In the genomic region with DNA sequence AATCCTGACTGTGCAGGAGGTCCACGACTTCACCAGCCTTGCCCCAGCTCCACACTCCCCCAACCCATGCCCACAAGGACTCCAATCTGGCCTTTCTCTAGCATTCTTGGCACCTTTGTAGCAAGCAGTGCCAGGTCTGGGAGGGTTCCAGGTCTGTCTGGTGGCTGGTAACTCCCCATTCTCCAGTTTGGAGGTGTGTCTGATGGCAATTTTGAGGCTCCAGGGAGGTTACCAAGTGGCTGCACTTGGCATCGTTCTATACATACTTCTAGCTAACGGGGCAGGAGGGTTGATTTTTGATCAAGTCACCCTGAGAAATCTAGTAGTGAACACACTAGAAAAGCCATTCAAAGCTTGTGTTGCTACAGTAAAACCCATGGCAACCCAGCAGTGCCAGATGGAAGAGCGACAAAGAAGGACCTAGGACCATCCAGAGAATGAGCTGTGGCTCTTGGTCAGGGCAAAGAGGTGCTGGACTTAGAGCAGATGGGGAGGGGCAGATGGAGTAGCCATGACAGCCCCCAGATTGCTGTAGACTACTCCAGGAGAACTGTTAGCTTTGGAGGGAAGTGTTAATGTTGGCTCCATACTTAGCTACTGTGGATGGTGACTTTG, we compare ENCODE assay signal across 10 mouse cellular contexts.
DNase-seq lines count a peak whose midpoint lies in the region; ATAC-seq lines count a peak whose summit lies in the region.
"Had no signal": no experiment of that assay in that cellular context is flagged by ENCODE, and none has a peak within 500 bp of the region (broad histone marks: within the 10 kb centered on the region; RNA-seq: fewer than 3 reads in every experiment).

No protein-coding gene starts in this region.

- no peaks in the 10 kb centered on the region for H3K9me3 ChIP-seq in forebrain, embryonic 13.5 days (replicated peaks)
- no peaks in the 10 kb centered on the region for H3K9me3 ChIP-seq in forebrain, embryonic 11.5 days (ENCODE audit: control insufficient read depth, low read length)
- H3K9me3 ChIP-seq in hindbrain, embryonic 13.5 days: no peaks in the 10 kb centered on the region
- H3K9me3 ChIP-seq in limb, embryonic 13.5 days: no peaks in the 10 kb centered on the region
- H3K9me3 ChIP-seq: embryonic facial prominence, embryonic 12.5 days; heart, embryonic 10.5 days had no signal

- no peak overlapping the region for H3K9ac ChIP-seq in forebrain, embryonic 13.5 days
- no peak overlapping the region for H3K9ac ChIP-seq in forebrain, embryonic 11.5 days (ENCODE audit: low read length)
- H3K9ac ChIP-seq in hindbrain, embryonic 13.5 days: no peak overlapping the region
- H3K9ac ChIP-seq in limb, embryonic 13.5 days: no peak overlapping the region
- H3K9ac ChIP-seq: embryonic facial prominence, embryonic 12.5 days had no signal

- WGBS in forebrain, embryonic 13.5 days: 69% methylated on average over 4 of the region's 4 CpGs
- WGBS in forebrain, embryonic 11.5 days: 81% methylated on average over 4 of the region's 4 CpGs
- 63% methylated on average over 4 of the region's 4 CpGs for WGBS in hindbrain, embryonic 13.5 days
- WGBS in limb, embryonic 13.5 days: 75% methylated on average over 4 of the region's 4 CpGs

- H3K4me1 ChIP-seq in forebrain, embryonic 13.5 days: peaks cover 40% of the 10 kb centered on the region
- peaks cover 16% of the 10 kb centered on the region for H3K4me1 ChIP-seq in forebrain, embryonic 11.5 days (replicated peaks; ENCODE audit: control insufficient read depth, insufficient read depth, low read length)
- peaks cover 40% of the 10 kb centered on the region for H3K4me1 ChIP-seq in hindbrain, embryonic 13.5 days (replicated peaks)
- H3K4me1 ChIP-seq in limb, embryonic 13.5 days: peaks cover 45% of the 10 kb centered on the region
- H3K4me1 ChIP-seq: heart, embryonic 10.5 days had no signal

- 0 out of 2 replicates have a peak overlapping the region, but pooled peaks have one; percentile 2 for H3K4me2 ChIP-seq in forebrain, embryonic 13.5 days
- no peak overlapping the region for H3K4me2 ChIP-seq in forebrain, embryonic 11.5 days (ENCODE audit: low read depth, low read length, severe bottlenecking)
- H3K4me2 ChIP-seq in hindbrain, embryonic 13.5 days: no peak overlapping the region
- H3K4me2 ChIP-seq in limb, embryonic 13.5 days (replicated peaks): no peak overlapping the region
- H3K4me2 ChIP-seq: embryonic facial prominence, embryonic 12.5 days had no signal

- no peak for DNase-seq in forebrain, embryonic 11.5 days (ENCODE audit: low spot score)
- DNase-seq in cerebellum, postnatal 25 days: peak; percentile 37 to 52
- DNase-seq in c-Kit-positive CD71-positive TER-119-positive erythroid progenitor cells, embryonic 14.5 days (ENCODE audit: low spot score): no peak
- DNase-seq in lung, postnatal 14 days: no peak

- H3K27me3 ChIP-seq in forebrain, embryonic 13.5 days: peaks cover 12% of the 10 kb centered on the region
- no peaks in the 10 kb centered on the region for H3K27me3 ChIP-seq in forebrain, embryonic 11.5 days (ENCODE audit: control insufficient read depth, insufficient read depth, low read length)
- 0 out of 2 replicates have a peak, but pooled peaks cover 4% of the 10 kb centered on the region for H3K27me3 ChIP-seq in hindbrain, embryonic 13.5 days
- H3K27me3 ChIP-seq in limb, embryonic 13.5 days: peaks cover 52% of the 10 kb centered on the region

- H3K4me3 ChIP-seq in forebrain, embryonic 13.5 days: no peak overlapping the region
- no peak overlapping the region for H3K4me3 ChIP-seq in forebrain, embryonic 11.5 days (ENCODE audit: low read depth, low read length)
- H3K4me3 ChIP-seq in hindbrain, embryonic 13.5 days: no peak overlapping the region
- no peak overlapping the region for H3K4me3 ChIP-seq in limb, embryonic 13.5 days
- H3K4me3 ChIP-seq: embryonic facial prominence, embryonic 12.5 days; heart, embryonic 10.5 days had no signal

- no peak for ATAC-seq in forebrain, embryonic 13.5 days
- no peak for ATAC-seq in forebrain, embryonic 11.5 days (replicated peaks; ENCODE audit: low FRiP score)
- ATAC-seq in hindbrain, embryonic 13.5 days (ENCODE audit: low FRiP score): no peak
- ATAC-seq in limb, embryonic 13.5 days (ENCODE audit: low FRiP score, low read depth): no peak
- no peak for ATAC-seq in activated CD4-positive, CD25-positive, alpha-beta regulatory T cell, adult 4 months

- peak overlapping the region; percentile 52; the same call in 1 of the 2 replicates for H3K27ac ChIP-seq in forebrain, embryonic 13.5 days
- no peak overlapping the region for H3K27ac ChIP-seq in forebrain, embryonic 11.5 days (ENCODE audit: low read depth, low read length)
- peak overlapping the region; percentile 88 for H3K27ac ChIP-seq in hindbrain, embryonic 13.5 days
- H3K27ac ChIP-seq in limb, embryonic 13.5 days: peak overlapping the region; percentile 33; the same call in 1 of the 2 replicates
- H3K27ac ChIP-seq: heart, embryonic 10.5 days had no signal

- H3K36me3 ChIP-seq in forebrain, embryonic 13.5 days (ENCODE audit: poor library complexity, severe bottlenecking): no peaks in the 10 kb centered on the region
- H3K36me3 ChIP-seq in forebrain, embryonic 11.5 days (ENCODE audit: control insufficient read depth, insufficient read depth, low read length): no peaks in the 10 kb centered on the region
- H3K36me3 ChIP-seq in hindbrain, embryonic 13.5 days: no peaks in the 10 kb centered on the region
- H3K36me3 ChIP-seq in limb, embryonic 13.5 days: no peaks in the 10 kb centered on the region
- H3K36me3 ChIP-seq: embryonic facial prominence, embryonic 12.5 days; heart, embryonic 10.5 days had no signal

Comparison
In these comparisons a context has a peak if more than half of its experiments do, and no peak if none do; other contexts are left out.
1. DNase-seq: peak in cerebellum, postnatal 25 days (2 of 2); none in forebrain, embryonic 11.5 days (single experiment), c-Kit-positive CD71-positive TER-119-positive erythroid progenitor cells, embryonic 14.5 days (single experiment) and lung, postnatal 14 days (single experiment).